Mouse (Mus musculus) G1E-ER4 (cell line): ENCODE results near the gene Aatf. TPM values are rescaled to one million over a fixed set of nuclear protein-coding genes. Genes with fewer than 3 reads are reported as not detected.

Experiments used
- GATA1 ChIP-seq: IDR thresholded peaks from one replicate; pipeline ENCODE4 v1.8.0; 2012; ENCODE audit warnings: low read length, inconsistent platforms
- polyA plus RNA-seq: library from polyadenylated mRNA; stranded (reverse); fragments of >175 nt; gene quantifications from 2 replicates; pipeline ENCODE4 v1.2.3, GENCODE M21; 2012

Gene Aatf
- polyA plus RNA-seq, 1 experiment = 58.7 TPM

- no peak for TF ChIP-seq GATA1
Measured at GRCm38 (mm10) chr11:84497944-84498343, 15.4 kb downstream of the Aatf start.

GRCm38 (mm10) chr11:84496901-84497300 is 16.4 kb downstream of the Aatf start:
- TF ChIP-seq GATA1 = no peak

GRCm38 (mm10) chr11:84495774-84496173 is 17.5 kb downstream of the Aatf start:
- no peak for TF ChIP-seq GATA1

GRCm38 (mm10) chr11:84481661-84482060 is 31.7 kb downstream of the Aatf start:
- TF ChIP-seq GATA1 = no peak

- no peak for TF ChIP-seq GATA1
Measured at GRCm38 (mm10) chr11:84480451-84480850, 32.9 kb downstream of the Aatf start.

- no peak for TF ChIP-seq GATA1
Measured at GRCm38 (mm10) chr11:84476641-84477040, 36.7 kb downstream of the Aatf start.

- TF ChIP-seq GATA1 = no peak
Measured at GRCm38 (mm10) chr11:84475991-84476390, 37.3 kb downstream of the Aatf start.

GRCm38 (mm10) chr11:84473093-84473667 is 40.1 kb downstream of the Aatf start:
- TF ChIP-seq GATA1 = no peak

GRCm38 (mm10) chr11:84464571-84464970 is 48.8 kb downstream of the Aatf start:
- no peak for TF ChIP-seq GATA1

- no peak for TF ChIP-seq GATA1
Measured at GRCm38 (mm10) chr11:84453901-84454300, 59.4 kb downstream of the Aatf start.

GRCm38 (mm10) chr11:84442554-84443331 is 70.6 kb downstream of the Aatf start:
- TF ChIP-seq GATA1 = no peak

- TF ChIP-seq GATA1 = no peak
Measured at GRCm38 (mm10) chr11:84440402-84440801, 72.9 kb downstream of the Aatf start.

- TF ChIP-seq GATA1 = no peak
Measured at GRCm38 (mm10) chr11:84434879-84435278, 78.4 kb downstream of the Aatf start.

GRCm38 (mm10) chr11:84430336-84430735 is 83.0 kb downstream of the Aatf start:
- TF ChIP-seq GATA1 = no peak

GRCm38 (mm10) chr11:84429581-84429980 is 83.7 kb downstream of the Aatf start:
- no peak for TF ChIP-seq GATA1

- TF ChIP-seq GATA1 = no peak
Measured at GRCm38 (mm10) chr11:84426633-84426998, 86.7 kb downstream of the Aatf start.
